Mouse (Mus musculus) lung, embryonic 15.5 days (tissue): Measurements from ENCODE around the gene Tspan18. TPM values are rescaled to one million over a fixed set of nuclear protein-coding genes. Genes with fewer than 3 reads are reported as not detected.

Experiments
- ATAC-seq: fragments of 200-750 bp; cut with Nextera tagmentation; 2 replicates; pipeline ENCODE4 v1.8.0; 2017; ENCODE audit warnings: moderate number of reproducible peaks, borderline replicate concordance; ENCODE audit not compliant: low FRiP score, low TSS enrichment; ENCODE audit errors: extremely low read depth
- H3K27ac ChIP-seq: fragments of 300-500 bp; sonication (generic); 2 replicates; pipeline ENCODE4 v1.5.1; 2015; ENCODE audit warnings: moderate library complexity, mild to moderate bottlenecking, inconsistent platforms
- H3K27me3 ChIP-seq: fragments of 300-500 bp; sonication (generic); 2 replicates; pipeline ENCODE4 v1.6.1; 2015; ENCODE audit warnings: inconsistent platforms
- H3K36me3 ChIP-seq: fragments of 300-500 bp; sonication (generic); 2 replicates; pipeline ENCODE4 v1.6.1; 2015; ENCODE audit warnings: inconsistent platforms
- H3K4me1 ChIP-seq: fragments of 300-500 bp; sonication (generic); 2 replicates; pipeline ENCODE4 v1.6.1; 2015; ENCODE audit warnings: inconsistent platforms
- H3K4me2 ChIP-seq: fragments of 300-500 bp; sonication (generic); 2 replicates; pipeline ENCODE4 v1.6.1; 2015; ENCODE audit warnings: inconsistent platforms, mild to moderate bottlenecking, moderate library complexity
- H3K4me3 ChIP-seq: fragments of 300-500 bp; sonication (generic); 2 replicates; pipeline ENCODE4 v1.5.1; 2015; ENCODE audit warnings: mild to moderate bottlenecking, inconsistent platforms
- H3K9ac ChIP-seq: fragments of 300-500 bp; sonication (generic); 2 replicates; pipeline ENCODE4 v1.6.1; 2015; ENCODE audit warnings: inconsistent platforms
- H3K9me3 ChIP-seq: fragments of 300-500 bp; sonication (generic); 2 replicates; pipeline ENCODE4 v1.6.1; 2016; ENCODE audit warnings: inconsistent platforms
- WGBS: fragments of 180-500 bp; shearing (Covaris S2); methylation state at CpG from one replicate; pipeline ENCODE4 v1.1.7; 2015; 5-methylcytosine and 5-hydroxymethylcytosine counted together
- polyA plus RNA-seq: library from polyadenylated mRNA; unstranded; fragments of >200 nt; fragmentation: Nextera tagmentation; extraction: Ambion mirVana; gene quantifications from 2 replicates; pipeline ENCODE4 v1.2.1, GENCODE M21; 2015

Gene Tspan18
- polyA plus RNA-seq, 1 experiment from 2014 or later, result 29.0 TPM

DNA sequence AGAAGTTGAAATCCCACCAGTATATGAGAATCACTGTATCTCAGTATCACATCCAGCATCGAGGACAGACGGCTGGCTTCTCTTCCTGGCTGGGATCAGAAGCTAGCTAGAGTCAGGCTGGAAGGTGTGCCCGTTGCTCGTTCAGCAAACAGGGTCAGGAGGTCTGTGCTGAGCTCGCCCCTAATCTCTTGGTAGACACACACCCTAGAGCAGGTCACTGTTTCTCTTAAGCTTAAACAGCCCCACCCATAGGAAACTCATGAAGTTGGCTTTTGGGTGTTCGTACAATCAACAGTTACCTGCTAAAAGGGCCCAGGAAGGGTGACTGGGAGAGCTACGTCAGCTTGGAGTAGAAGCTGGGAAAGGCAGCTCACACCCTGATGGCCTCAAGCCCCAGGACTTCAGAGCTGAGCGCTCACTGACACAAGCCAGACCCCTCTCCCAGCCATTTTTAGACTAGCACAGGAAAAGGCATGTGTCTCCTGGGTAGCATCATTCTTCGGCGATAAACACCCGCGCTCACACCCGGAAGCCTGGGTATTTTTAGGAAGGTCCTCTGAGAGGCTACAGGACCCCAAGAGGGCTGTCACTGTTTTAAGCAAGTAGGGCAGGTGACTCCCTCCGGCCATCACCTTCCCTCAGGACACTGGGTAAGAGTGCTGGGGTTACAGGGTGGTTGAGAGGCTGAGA, 24.4 kb downstream of the Tspan18 start:
- ATAC-seq, result no peak
- Histone ChIP-seq H3K9me3 (no peaks in the 10 kb centered on the region), H3K4me2 (no peak overlapping the region), H3K27me3 (no peaks in the 10 kb centered on the region), H3K27ac (no peak overlapping the region), H3K4me3 (no peak overlapping the region), H3K9ac (no peak overlapping the region), H3K36me3 (no peaks in the 10 kb centered on the region), H3K4me1 (peaks cover 4% of the 10 kb centered on the region; the same call in 1 of the 2 replicates)
- WGBS, result 75% methylated on average over 14 of the region's 14 CpGs

DNA sequence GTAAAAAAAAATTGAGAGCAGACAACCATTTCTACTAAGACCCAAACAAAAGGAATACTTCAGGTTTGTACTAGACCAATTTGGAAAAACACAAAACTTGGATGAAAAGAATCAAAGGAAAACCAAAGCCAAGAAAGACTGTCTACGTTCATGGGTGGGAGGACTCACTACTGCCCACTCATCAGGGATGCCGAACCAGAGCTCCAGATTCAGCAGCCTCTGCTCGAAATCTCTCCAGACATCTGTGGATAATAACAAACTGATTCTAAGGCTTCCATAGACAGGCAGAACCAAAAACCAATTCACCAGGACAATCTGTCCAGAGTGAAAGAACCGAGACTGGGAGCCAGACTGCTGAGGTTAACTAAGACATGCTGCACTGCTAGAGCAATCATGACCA, 27.4 kb downstream of the Tspan18 start:
- peaks cover 21% of the 10 kb centered on the region for H3K4me1 ChIP-seq
- no peaks in the 10 kb centered on the region for H3K9me3 ChIP-seq
- no peak overlapping the region for H3K9ac ChIP-seq
- H3K36me3 ChIP-seq, result no peaks in the 10 kb centered on the region
- WGBS, result 80% methylated on average over 4 of the region's 4 CpGs
- no peak overlapping the region for H3K27ac ChIP-seq
- no peaks in the 10 kb centered on the region for H3K27me3 ChIP-seq
- ATAC-seq, result no peak
- no peak overlapping the region for H3K4me2 ChIP-seq
- no peak overlapping the region for H3K4me3 ChIP-seq

DNA sequence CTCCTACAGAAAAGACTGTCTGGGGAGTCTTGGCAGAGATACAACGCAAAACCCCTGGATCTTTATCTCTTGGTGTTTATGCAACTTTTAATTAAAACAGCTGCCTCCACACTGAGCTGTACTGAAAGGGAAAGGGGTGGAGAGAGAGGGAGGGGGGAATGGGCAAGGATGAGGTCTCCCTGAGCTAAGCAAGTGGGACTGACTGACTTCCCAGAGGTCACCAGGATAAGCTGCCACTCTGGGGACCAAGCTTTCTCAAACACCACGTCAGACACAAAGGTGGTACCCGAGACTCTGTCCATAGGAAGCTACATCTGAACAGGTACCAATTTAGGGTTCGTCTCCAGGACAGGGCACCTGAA, 30.1 kb downstream of the Tspan18 start:
- Histone ChIP-seq H3K27me3 (no peaks in the 10 kb centered on the region), H3K4me3 (no peak overlapping the region), H3K4me1 (peaks cover 21% of the 10 kb centered on the region), H3K9me3 (no peaks in the 10 kb centered on the region), H3K36me3 (no peaks in the 10 kb centered on the region), H3K4me2 (no peak overlapping the region), H3K27ac (peak overlapping the region; percentile 67), H3K9ac (no peak overlapping the region)
- WGBS, result 56% methylated on average over 4 of the region's 4 CpGs
- peak; percentile 46; the same call in 1 of the 2 replicates for ATAC-seq

DNA sequence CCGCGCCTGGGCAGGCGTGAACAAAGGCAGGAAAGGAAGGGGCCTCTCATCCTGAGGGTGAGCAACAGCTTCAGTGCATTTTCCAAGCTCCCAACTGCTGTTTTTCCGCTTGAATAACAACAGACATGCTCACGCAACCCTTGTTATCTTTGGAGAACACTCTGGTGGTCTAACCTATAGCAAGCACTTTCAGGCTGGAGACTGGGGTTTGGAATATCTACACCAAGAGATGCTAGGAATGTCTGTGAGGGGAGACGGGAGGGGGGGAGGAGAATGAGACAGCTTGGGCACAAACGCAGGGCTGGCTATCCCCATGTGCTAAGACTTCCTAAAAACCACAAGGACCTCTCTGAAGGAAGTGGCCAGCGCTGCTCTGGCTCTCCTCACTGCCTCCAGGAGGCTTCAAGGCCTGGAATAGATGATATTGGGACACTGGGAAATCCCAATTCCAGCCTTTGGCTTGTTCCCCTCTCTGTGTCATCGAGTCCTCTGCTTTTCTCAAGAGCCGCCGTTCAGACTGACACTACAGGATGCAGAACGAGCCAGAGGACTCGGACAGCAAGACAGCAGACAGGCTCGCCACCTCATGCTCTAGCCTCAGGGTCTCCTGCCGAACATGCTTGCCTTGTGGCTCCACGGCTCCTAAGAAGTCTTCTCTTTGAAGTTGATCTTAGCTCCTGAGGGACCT, 30.6 kb downstream of the Tspan18 start:
- Histone ChIP-seq H3K36me3 (no peaks in the 10 kb centered on the region), H3K4me3 (no peak overlapping the region), H3K9me3 (no peaks in the 10 kb centered on the region), H3K9ac (no peak overlapping the region), H3K27ac (peak overlapping the region; percentile 67), H3K27me3 (no peaks in the 10 kb centered on the region), H3K4me2 (no peak overlapping the region), H3K4me1 (peaks cover 21% of the 10 kb centered on the region)
- WGBS, result 26% methylated on average over 16 of the region's 16 CpGs
- peak; percentile 46; the same call in 1 of the 2 replicates for ATAC-seq

DNA sequence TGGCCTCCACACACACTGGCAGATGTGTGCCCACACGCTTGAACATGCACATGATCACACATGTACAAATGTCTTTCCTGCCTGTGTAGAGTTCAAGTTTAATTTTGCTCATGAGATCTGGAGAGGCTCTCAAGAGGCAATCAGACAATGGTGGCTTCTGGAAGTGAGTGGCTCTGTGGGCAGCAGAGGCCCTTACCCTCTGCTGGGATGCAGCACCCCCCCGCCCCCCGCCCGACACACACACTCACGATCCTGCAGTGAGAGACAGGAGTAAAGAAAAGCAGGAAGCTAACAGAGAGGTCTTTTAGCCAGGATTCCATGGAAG, 31.1 kb downstream of the Tspan18 start:
- ATAC-seq, result no peak; the same call in 1 of the 2 replicates
- H3K9me3 ChIP-seq, result no peaks in the 10 kb centered on the region
- no peak overlapping the region for H3K9ac ChIP-seq
- H3K4me1 ChIP-seq, result peaks cover 21% of the 10 kb centered on the region
- H3K4me2 ChIP-seq, result no peak overlapping the region
- H3K36me3 ChIP-seq, result no peaks in the 10 kb centered on the region
- H3K27ac ChIP-seq, result peak overlapping the region; percentile 67
- H3K4me3 ChIP-seq, result no peak overlapping the region
- 50% methylated on average over 5 of the region's 5 CpGs for WGBS
- no peaks in the 10 kb centered on the region for H3K27me3 ChIP-seq

DNA sequence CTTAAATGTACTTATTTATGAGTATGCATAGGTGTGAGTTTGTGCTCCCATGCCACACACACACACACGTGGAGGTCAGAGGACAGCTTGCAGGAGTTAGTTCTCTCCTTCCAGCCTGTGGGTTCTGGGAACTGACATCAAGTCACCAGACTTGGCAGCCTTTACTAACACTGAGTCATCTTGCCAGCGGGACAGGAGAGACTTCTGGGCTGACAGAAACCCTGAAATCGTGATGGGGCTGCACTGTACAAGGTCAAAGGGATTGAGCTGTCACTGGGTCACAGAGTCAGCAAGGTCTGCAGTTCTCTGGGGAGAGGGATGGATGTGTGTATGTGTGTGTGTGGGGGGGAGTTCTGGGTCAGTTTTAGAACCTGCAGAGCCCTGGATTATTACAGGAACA, 36.6 kb downstream of the Tspan18 start:
- no peak overlapping the region for H3K27ac ChIP-seq
- no peak overlapping the region for H3K4me2 ChIP-seq
- H3K27me3 ChIP-seq, result no peaks in the 10 kb centered on the region
- H3K9ac ChIP-seq, result no peak overlapping the region
- no peak overlapping the region for H3K4me3 ChIP-seq
- 52% methylated on average over 3 of the region's 3 CpGs for WGBS
- peaks cover 4% of the 10 kb centered on the region; the same call in 1 of the 2 replicates for H3K4me1 ChIP-seq
- no peak for ATAC-seq
- H3K36me3 ChIP-seq, result no peaks in the 10 kb centered on the region
- no peaks in the 10 kb centered on the region for H3K9me3 ChIP-seq

DNA sequence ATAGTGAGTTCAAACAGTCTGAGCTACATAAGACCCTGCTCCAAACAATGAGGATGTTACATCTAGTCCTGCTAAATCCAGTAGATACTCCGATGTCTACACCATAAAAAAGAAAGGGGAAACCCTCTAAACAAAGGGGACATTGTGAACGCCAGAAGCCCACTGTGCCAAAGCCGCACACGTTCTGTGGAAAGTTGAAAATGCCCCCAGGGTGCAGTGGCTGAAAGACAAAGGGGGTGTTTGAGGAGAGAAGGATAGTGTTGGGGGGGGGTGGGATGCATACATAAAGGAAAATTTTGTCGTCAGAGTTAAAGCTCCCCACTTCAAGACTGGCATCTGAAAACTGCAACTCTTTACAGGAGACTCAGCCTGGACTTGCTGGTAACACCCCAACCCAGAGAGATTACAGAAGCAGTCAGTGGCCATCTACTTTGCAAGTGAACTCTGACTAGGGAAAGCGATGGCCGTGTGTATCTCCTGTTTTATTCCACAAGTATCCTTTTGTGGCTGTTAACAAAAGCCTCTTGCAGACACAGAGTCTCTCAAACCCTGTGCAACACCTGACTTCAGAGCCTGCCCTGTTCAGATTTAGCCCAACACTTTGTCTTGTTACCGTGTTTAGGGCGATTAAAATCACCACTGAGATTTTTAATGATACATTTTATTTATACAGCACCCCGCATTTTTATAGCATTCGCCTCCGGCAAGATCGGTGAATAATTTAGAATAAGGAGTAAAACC, 42.9 kb downstream of the Tspan18 start:
- no peaks in the 10 kb centered on the region for H3K9me3 ChIP-seq

DNA sequence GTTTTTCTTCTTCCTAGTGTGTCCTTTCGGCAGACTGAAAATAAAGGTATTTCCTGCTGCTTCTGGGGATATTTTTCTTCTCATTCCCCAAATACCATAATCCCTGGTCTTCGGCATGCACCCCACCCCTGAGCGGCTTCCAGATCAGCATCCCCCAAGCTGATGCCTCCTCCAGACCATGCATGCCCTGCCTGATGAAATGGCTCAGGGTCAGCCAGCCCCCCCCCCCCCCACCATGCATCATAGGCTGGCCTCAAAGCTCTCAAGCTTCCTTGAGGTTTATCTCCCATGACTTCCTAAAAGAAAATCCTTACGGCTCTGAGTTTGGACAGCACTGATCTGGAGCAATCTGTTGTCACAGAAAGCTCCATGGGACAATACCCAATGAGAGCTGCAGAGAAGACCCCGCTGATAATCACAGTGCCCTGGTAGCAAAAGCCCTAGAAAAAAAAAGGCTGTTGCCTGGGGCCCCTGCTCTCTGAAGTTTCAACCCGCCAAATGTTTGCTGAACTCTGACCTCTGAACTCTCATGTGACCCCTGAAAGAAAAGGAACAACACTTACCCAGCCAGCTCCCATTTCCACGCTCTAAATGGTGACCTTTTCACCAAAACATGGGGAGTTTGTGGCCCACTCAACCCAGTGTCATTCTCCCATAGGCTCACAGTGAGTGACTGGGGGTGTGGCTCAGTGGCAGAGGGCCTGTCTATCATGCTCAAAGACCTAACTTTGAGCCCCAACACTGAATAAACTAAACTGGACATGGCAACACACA, 43.8 kb downstream of the Tspan18 start:
- 49% methylated on average over 7 of the region's 7 CpGs for WGBS

More for the DNA sequence above, 42.9 kb downstream of the Tspan18 start:
- Histone ChIP-seq H3K4me3 (no peak overlapping the region), H3K4me1 (peaks cover 12% of the 10 kb centered on the region; the same call in 1 of the 2 replicates), H3K9ac (no peak overlapping the region), H3K27ac (no peak overlapping the region), H3K4me2 (no peak overlapping the region), H3K27me3 (no peaks in the 10 kb centered on the region), H3K36me3 (no peaks in the 10 kb centered on the region)
- ATAC-seq, result no peak
- WGBS, result 70% methylated on average over 13 of the region's 13 CpGs

DNA sequence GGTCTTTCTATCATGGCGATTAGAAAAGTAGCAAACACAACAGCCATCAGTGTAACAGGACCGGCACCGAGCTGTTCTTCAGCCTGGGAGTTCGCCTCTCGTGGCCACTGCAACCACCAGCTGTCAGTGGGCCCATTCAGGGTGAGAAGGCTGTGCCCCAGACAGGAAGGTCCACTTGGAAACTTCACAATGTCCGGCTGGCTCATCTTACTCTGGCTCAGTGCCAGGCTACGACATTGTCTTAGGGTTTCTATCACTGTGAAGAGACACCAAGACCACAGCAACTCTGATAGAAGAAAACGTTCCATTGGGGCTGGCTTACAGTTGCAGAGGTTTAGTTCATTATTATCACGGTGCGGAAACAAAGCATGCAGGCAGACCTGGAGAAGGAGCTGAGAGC, 45.1 kb downstream of the Tspan18 start:
- Histone ChIP-seq H3K4me2 (no peak overlapping the region), H3K27me3 (no peaks in the 10 kb centered on the region), H3K36me3 (no peaks in the 10 kb centered on the region), H3K9ac (no peak overlapping the region), H3K4me3 (no peak overlapping the region), H3K4me1 (peaks cover 34% of the 10 kb centered on the region), H3K27ac (no peak overlapping the region), H3K9me3 (no peaks in the 10 kb centered on the region)
- WGBS, result 50% methylated on average over 10 of the region's 10 CpGs
- no peak for ATAC-seq

More for the DNA sequence above, 43.8 kb downstream of the Tspan18 start:
- Histone ChIP-seq H3K27me3 (no peaks in the 10 kb centered on the region), H3K27ac (no peak overlapping the region), H3K36me3 (no peaks in the 10 kb centered on the region), H3K4me1 (peaks cover 21% of the 10 kb centered on the region), H3K9ac (no peak overlapping the region), H3K4me3 (no peak overlapping the region), H3K9me3 (no peaks in the 10 kb centered on the region), H3K4me2 (no peak overlapping the region)
- no peak for ATAC-seq

DNA sequence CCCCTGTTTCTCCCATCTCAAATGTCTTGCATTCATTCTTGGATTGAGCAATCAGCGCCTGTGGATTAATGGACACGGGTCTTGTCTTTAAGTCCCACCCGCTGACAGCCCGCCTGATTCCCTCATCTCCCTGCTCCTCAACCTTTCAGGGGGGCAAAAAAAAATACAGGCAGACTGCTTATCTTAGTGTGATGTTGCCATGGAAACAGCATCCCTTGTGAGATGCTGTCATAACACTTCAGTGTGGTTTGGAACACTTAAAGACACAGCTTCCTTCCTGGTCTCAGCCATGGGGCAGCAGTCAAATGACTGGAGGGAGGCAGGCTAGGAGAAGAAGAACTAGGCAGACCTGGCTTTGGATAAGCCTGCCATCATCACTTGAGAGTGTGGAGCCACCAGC, 47.0 kb downstream of the Tspan18 start:
- Histone ChIP-seq H3K9me3 (no peaks in the 10 kb centered on the region), H3K36me3 (no peaks in the 10 kb centered on the region), H3K27ac (no peak overlapping the region), H3K4me3 (no peak overlapping the region), H3K9ac (no peak overlapping the region), H3K27me3 (no peaks in the 10 kb centered on the region), H3K4me1 (peaks cover 52% of the 10 kb centered on the region), H3K4me2 (no peak overlapping the region)
- no peak for ATAC-seq
- WGBS, result 43% methylated on average over 4 of the region's 4 CpGs

DNA sequence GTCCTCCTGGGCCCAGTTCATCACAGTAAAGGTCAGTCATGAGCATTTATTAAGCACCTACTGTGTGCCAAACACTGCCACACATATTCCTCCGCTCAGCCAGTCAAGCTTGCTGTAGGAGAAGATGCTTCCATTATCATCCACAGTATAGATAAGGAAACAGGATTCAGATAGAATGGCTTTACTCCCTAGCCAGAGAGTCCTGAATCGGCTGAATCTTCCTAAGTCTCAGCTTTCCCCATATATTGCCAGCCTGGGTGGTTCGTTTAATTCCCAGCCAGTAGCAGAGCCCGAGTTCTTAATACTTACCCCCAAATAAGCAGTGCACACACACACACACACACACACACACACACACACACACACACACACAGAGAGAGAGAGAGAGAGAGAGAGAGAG, 47.6 kb downstream of the Tspan18 start:
- Histone ChIP-seq H3K27ac (no peak overlapping the region), H3K36me3 (no peaks in the 10 kb centered on the region), H3K4me3 (no peak overlapping the region), H3K4me2 (no peak overlapping the region), H3K27me3 (no peaks in the 10 kb centered on the region), H3K4me1 (peaks cover 58% of the 10 kb centered on the region), H3K9ac (no peak overlapping the region), H3K9me3 (no peaks in the 10 kb centered on the region)
- 49% methylated on average over 4 of the region's 4 CpGs for WGBS
- ATAC-seq, result no peak
